Mouse (Mus musculus) ovary, postnatal 10 days (tissue): ENCODE data around the gene Rrp1b.
A peak's percentile ranks its signal among the peaks of the same experiment; 100 is the strongest.
"Not testable (repeated sequence)": the region's sequence is repeated elsewhere in the genome, so short reads cannot be mapped to it uniquely, and the experiment has no call there.

ENCODE experiments used
- DNase-seq: peaks from one replicate; pipeline ENCODE4 v3.0.0; 2022; ENCODE audit warnings: low spot score

The Rrp1b gene

DNA sequence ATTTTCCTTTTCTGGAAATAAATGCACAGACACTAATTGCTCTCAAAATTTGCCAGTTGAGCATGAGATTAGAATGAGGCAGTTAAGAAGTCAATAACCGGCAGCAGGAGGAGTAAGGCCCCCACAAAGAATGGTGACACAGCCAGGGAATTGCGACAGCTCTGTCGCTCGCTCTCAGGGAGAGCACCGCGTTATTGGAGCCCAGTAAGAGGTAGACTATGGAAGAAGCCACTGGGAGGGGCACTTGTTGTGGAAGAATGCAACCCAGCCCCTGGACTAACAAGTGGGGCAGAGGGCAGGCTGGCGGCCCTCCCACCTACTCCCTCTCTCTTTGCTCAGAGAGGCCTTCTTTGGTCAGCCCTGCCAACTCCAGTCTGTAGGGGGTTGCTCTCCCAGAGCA, 4.2 kb upstream of the Rrp1b start:
- no peak for DNase-seq

DNA sequence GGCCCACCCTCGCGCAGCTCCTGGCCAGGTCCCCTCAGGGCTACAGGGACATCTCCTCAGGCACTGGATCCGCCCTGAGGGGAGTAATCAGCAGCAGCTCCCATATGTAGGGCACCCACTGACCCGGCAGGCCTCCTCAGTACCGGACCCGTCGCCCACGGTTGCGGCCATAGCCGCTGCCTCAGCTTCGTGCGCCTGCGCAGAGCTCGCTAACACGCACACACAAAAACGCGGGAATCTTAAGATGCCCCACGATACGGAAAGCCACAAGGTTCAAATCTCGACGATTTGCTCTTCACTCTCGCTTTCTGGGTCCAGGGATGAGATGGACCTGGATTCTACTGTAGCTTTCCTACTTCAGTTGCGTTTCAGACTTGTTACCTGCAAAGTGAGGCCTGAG, 1.6 kb upstream of the Rrp1b start:
- no peak for DNase-seq

DNA sequence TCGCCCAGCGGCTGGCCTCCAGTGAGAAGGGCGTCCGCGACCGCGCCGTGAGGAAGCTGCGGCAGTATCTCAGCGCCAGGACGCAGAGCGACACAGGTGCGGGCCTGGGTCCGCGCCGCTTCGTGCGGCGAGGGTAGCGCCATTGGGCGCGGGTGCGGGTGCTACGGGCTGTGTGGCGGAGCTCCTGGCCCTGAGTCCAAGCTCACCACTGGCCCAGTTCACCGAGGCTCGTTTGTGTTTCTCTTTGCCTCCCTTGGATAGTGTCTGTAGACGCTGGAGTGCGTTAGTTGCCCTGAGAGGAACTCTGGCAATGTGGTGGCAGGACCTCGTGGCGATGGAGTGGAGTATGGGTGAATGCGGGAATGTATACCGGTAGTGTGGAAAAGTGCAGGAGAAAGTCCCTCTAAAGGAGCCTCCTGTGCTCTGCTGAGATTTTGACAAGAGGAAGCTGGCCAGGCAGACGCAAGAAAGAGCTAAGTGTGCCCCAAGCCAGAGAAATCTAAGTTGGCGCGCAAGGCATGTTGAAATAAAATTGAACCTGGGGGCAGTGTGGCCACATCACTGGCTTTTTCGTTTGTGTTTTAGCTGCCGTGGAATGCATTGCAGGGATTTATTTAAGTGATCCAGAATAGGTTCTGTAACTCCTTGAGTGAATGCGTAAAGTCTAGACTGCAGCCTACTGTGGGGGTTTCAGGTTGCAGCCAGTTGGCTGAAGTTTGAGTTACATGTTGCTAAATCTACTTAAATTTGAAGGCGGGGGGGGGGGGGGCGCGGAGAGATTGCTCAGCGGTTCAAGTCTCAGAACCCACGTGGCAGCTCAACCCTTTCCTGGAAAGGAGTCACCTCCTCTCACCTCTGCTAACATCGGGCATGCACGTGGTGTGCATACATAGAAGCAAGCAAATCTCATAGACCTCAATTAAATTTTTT, 874 bp downstream of the Rrp1b start:
- DNase-seq = no peak

DNA sequence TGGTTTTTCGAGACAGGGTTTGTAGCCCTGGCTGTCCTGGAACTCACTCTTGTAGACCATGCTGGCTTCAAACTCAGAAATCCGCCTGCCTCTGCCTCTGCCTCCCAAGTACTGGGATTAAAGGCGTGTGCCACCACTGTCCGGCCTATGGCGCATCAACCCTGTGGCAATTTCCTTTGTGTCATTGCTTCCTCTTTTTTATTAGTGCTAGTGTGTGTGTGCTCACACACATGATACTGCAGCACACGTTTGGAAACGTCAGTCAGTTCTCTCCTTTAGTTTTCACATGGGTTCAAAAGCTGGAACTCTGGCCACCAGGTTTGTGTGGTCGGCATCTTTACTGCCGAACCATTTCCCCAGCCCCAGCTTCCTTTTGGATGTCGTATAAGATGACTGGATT, 4.4 kb downstream of the Rrp1b start:
- DNase-seq = no peak

DNA sequence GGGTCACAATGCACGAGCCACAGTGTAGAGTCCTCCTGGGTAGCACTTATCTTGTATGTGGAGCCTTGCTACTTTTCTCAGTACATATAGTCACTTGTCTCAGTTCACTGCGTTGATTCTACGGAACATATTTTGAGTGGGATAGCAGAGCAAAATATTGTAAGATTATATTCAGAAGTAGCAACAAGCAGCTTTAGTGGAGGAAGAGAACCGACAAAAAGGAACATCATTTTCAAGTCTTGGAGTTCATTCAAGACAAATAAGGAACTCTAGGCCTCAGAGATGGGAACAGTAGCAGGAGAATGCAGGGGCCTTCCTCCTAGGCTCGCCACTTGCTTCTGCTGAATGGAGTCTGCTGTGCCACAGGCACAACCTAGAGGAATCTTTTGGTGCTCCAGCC, 10.6 kb downstream of the Rrp1b start:
- no peak for DNase-seq

DNA sequence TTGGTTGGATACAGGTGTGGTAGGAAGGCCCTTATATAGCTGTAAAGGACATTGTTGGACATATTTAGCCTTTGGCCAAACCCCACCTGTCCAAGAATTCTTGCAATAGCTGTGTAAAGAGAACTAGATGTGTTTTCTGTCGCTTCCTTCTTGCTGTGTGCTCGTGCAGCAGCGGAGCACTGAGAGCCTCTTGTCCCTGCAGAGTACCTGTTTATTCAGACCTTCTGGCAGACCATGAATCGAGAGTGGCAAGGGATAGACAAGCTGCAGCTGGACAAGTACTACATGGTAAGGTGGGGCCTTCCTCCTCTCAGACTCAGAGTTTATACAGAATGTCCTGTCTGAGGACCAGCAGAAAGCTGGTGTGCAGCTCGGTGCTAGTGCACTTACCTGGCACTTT, 12.5 kb downstream of the Rrp1b start:
- no peak for DNase-seq

DNA sequence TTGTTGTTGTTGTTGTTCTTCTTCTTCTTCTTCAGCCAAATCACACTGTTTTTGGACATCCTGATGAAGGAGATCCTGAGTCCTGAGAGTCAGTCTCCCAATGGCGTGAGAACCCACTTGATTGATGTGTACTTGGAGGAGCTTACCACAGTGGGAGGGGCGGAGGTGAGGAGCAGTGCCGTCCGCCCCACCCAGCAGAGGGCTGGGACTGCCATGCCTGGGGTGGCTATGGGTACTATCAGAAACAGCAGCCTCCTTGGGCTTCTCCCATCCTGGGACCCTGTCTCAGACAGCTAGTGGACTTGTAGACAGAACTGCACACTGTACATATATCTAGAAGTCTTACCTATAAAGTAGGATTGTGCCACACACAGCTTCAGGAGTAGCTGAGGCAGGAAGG, 14.0 kb downstream of the Rrp1b start:
- no peak for DNase-seq

DNA sequence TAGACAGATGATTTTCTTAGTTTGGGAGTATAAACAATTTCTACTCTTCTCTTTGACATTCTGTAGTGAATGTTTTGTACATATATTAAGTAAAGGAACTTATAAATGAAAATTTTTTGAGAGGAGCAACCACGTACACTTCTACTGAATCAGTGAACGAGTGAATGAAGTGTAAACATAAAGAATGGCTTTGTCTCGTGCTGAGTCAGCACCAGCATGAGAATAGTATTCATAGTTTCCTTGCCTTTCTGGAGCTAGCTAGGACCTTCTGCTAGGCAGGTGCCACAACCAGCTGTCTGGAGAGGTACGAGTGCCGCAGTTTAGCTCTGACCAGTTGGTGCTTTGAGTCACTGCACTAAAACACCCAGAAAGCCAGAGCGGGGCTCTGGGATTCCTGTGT, 14.7 kb downstream of the Rrp1b start:
- DNase-seq = no peak

DNA sequence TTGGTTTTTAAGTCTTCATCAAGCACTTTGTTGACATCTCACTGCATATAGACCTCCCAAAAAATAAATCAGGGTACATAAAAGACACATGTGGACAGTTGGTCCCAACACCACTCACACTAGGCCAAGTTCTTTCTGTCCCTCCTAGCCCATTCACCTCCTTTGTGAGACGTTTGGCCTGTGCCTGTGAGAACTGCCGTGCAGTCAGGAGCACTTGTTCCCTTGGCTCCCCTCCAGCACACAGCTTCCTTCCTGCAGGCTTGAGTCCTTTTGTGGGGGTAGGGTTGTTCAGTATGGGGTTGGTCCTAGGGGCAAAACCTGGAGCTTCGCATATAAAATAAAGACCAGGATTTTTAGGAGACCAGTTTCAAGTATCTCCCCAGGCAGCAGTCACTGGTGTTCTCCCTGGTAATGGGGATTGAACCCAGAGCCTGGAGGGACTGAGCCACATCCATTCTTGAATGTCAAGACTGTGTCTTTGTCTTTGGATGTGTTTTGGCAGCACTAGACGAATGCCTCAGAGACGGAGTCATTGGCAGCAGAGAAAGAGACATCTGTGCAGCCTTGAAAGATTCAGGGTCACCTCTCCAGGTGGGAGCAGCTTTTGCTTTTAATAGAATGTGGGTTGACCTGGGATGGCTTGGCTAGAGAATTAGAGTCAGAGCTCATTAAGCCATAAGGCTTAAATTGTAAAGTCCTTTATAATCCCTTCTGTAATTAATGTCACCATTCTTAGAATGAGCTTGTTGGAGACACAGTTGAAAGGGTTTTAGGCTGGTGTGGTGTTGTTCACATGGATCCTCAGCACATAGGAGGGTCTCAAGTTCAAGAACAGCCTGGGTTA, 16.6 kb downstream of the Rrp1b start:
- DNase-seq = no peak

DNA sequence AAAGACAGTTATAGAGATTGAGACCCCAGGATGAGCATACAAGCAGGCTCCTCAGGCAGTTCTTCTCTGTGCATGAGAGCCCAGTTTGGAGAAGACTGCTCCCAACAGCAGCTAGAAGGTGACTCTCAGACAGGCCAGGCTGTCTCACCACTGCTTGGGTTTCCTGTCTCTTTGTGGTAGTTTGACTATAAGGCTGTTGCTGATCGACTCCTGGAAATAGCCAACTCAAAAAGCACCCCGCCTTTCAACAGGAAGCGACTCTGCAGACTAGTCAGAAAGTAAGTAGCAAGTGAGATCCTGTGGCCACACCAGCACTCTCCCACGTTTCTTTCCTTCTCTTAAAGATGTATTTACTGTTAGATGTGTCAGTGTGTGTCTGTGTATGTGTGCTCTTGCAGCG, 17.8 kb downstream of the Rrp1b start:
- no peak for DNase-seq

DNA sequence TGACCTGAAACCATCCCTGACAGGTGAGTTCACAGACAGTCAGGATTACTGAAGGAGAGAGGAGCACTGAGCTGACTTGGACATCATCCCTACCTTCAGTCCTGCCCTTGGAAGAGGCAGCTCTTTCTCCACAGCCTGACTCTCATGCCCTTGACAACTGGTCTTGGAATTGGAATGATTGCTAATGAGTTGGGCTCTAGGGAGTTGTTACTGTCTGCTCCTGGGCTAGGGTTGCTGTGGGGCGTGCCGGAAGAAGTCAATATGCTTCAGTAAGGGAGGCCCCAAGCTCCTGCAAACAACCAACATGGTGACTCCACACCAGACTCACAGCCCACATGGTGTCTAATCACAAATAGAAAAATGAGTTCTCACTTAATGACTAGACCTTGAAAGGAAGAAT, 21.9 kb downstream of the Rrp1b start:
- DNase-seq = no peak

DNA sequence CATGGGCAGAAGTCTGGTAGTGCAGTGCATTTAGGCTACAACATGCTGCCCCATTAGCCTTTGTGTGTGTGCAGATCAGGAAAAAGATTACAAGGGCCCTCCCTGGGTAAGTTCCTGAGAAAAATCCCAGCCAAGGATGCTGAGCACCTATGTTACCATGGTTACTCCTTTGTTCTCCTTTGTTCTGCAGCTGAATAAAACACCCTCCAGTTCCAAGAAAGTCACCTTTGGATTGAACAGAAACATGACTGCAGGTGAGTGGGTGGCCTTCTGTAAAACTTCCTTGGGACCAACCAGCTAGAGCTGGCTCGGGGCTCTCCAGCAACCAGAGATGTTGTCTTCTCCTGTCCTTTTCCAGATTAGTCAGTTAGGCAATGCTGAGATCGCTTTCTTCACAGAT, 23.2 kb downstream of the Rrp1b start:
- no peak for DNase-seq

DNA sequence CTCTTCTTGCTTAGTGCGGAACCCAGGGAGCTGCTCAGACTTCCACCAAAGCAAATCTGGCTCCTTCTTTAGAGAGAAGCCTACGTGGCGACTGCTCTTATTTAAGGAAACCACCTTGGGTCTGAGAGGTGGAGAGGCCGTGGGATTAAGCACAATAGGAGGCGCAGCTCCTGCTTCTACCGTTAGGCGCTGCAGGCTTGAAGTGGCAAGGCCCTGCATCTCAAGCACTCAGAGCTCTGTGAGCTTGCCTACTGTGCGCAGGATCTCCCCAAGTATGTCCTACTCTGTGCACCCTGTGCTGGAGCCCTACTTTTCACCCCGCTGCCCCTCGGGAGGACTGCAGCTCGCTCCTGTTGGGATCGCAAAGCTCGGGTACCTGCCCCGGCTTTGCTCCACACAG, 25.3 kb downstream of the Rrp1b start:
- DNase-seq = no peak

DNA sequence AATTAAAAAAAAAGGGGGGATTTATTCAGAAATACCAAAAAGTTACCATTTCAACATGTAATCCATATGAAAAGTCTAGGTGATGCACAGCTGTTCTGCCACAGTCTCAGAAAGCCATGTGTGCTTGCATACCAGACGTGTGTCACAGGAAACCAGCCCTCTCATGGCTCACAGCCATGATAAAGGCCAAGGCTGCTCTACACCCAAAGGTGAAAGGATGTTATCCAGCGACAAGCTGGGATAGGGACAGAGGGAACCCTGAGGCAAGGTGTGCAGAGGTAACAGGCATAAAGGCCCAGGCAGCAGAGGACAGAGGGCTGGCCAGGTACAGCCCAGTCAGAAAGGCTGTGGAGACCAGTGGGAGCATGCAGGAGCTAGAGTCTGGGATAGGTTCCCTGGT, 27.8 kb downstream of the Rrp1b start:
- DNase-seq = no peak

DNA sequence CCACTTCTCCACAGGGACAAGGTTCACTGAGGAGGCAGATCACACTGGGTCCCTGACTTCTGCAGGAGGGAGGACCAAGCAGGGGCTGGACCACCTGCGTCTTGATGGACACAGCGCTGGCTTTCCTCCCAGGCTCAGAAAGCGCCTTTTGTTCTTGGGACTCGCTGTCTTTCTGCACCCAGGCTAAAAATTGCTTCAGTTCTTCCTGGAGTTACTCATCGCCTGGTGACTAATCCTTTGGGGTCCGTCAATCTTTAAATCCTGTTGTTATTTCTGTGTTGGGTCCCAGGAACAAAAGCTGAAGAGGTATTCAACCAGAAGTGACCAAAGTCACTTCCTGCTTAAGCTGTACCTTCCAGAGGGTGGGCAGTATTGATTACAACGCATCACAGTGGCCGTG, 28.9 kb downstream of the Rrp1b start:
- not testable (repeated sequence) for DNase-seq

DNA sequence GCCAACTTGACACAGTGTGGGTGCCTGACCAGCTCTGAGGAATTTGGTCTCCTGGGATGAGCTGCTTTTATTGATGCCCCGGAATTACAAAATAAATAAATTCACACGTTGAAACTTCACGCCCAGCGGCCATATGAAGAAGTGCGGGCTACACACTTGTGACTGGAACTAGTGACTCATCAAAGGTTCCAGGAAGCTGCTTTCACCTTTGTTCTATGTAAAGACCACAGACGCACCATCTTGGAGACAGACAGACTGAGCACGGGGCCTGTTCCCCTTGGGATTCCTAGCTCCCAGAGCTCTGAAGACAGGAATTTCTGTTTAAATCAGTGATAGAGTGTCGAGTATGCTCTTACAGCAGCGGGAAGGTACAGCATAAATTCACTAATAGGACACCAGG, 31.6 kb downstream of the Rrp1b start:
- no peak for DNase-seq

DNA sequence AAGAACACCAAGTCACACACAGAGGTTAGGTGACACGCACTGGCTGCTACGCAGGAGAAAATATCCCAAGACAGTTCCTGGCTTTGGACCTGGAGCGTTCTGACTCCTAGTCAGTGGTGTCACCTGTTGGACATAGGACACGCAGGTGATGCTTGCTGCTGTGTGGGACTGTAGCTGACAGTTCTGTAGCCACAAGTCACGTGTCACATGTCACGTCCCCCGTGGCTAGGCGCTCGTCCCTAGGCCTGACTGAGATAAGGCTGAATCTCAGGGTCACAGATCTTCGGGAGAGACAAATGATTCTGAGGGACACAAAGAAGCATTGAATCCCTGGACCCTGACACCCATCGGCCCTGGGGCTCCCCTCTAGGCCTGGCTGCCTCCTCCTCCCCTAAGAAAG, 32.5 kb downstream of the Rrp1b start:
- no peak for DNase-seq

DNA sequence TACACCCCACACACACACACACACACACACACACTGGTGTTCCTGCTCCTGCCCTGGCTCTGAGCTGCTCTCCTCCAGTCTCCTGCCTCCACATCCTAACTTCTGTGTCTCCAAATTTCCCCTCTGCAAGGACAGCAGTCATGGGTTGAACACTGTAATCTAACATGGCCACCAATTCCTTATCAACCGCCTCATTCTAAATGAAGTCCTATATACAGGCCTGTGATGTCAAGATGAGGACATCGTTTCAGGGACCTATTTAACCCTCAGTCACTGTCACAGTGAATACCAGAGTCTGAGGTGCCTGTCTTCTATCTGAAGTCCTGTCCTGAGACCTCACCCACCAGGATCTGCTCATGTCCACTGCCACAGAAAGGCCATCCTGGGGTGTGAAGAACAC, 32.9 kb downstream of the Rrp1b start:
- no peak for DNase-seq

DNA sequence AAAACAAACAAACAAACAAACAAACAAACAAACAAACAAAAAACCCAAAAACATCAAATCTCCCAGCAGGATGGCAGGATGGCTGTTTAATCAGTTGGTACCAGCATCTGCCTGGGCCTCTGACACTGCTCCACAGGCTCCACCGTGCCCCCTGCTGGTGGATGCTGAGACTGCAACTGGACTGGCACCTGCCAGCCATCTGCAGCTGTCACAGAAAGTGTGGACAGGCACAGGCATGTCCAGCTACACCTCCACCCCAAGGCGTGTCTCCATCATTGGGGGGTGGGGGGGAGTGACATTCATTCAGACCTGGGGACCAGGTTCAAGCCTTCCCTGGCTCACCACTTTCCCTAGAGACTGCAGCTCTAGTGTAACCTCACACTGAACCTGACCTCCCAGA, 37.5 kb downstream of the Rrp1b start:
- peak; percentile 65 for DNase-seq

DNA sequence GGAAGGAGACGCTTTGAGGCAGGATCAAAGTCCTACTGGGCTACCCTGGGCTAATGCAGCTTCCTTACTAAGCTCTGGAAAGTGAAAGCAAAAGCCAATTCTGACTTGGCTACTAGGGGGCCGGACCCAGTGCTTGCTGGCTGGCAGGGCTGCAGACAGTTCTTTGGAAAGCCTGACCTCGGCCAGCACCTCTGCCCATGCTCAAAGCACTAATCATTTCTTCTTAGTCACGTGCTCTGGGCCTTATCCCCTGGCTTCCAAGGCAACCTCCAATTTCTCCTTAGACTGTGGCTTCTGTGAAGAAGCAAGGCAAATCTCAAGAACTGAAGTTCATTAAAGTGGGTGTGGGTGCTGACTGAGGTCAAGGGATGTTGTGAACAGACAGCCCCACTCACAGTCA, 38.8 kb downstream of the Rrp1b start:
- no peak for DNase-seq

DNA sequence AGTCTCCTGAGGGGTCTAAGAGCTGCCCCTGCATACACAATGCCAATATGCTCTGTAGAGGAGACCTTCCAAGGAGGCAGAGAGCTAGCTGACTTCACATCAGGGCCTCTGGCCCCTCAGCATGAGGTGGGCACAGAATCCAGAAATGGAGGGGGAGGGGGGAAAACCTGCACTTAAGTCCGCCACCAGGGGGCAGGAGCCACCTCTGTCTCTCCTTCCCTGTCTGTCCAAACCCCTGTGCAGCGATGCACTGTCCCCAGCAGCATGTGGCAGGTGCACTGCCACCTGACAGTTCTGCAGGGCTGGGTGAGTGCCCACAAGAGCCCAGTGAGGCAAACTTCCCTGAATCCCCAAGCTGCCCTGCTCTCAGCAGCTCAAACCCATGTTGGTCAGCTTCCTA, 39.3 kb downstream of the Rrp1b start:
- DNase-seq = no peak

DNA sequence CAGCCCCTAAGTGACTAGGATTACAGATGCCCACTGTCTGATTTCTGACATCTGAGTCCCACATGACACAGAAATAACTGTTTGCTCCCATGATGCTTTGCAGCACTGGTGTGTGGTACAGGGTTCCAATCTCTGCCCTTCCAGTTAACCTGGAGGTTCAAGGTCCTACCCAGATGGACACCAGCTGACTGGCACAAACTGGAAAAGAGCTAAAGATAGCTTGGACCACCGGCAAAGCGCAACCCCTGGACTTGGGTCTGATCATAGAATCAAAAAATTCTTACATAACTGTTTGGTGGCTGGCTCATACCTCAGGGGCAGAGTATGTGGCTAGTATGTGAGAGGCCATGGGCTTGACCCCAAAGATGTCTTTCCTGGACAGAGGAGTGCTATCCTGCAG, 47.5 kb downstream of the Rrp1b start:
- no peak for DNase-seq

DNA sequence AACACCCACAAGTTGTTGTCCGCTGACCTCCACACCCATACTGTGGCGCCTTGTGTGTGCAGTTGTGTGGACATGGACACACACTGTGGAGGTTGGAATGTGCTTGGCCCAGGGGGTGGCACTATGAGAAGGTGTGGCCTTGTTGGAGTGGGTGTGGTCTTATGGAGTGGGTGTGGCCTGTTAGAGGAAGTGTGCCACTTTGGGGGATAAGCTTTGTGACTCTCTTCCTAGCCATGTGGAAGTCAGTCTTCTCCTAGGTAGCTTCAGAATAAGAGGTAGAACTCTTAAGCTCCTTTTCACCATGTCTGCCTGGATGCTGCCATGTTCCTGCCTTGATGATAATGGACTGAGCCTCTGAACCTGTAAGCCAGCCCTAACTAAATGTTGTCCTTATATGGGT, 51.2 kb downstream of the Rrp1b start:
- no peak for DNase-seq

DNA sequence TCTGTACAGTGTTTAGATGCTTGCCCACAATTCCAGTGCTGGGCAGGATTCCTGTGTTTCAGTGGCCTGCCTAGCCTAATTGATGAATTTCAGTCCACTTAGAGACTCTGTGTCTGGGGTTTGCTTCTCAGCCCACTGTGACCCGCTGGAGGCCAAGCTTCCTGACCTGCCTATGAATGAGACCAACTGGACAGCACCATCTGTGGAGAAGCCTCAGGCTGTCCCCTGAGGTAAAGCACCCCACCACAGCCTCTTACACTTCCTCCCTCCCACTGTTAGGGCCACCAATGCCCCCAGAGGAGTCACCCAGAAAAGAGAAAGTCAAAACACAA, 55.1 kb downstream of the Rrp1b start:
- no peak for DNase-seq
